Mouse (Mus musculus) hindbrain, postnatal 0 days (tissue): ENCODE results near the gene Slc38a9. TPM values are rescaled to one million over a fixed set of nuclear protein-coding genes. Genes with fewer than 3 reads are reported as not detected.
A peak's percentile ranks its signal among the peaks of the same experiment; 100 is the strongest.

Source experiments
- ATAC-seq: fragments of 200-750 bp; cut with Nextera tagmentation; 2 replicates; pipeline ENCODE4 v1.8.0; 2017; ENCODE audit warnings: mild to moderate bottlenecking, moderate TSS enrichment, moderate library complexity
- DNase-seq: peaks from one replicate; pipeline ENCODE4 v3.0.0-alpha.2; 2015; ENCODE audit warnings: low spot score
- H3K27ac ChIP-seq: fragments of 300-500 bp; sonication (generic); 2 replicates; pipeline ENCODE4 v1.5.1; 2014; ENCODE audit warnings: mild to moderate bottlenecking
- H3K27me3 ChIP-seq: fragments of 300-500 bp; sonication (generic); 2 replicates; pipeline ENCODE4 v1.6.1; 2014; ENCODE audit warnings: low read length, mixed read lengths; ENCODE audit not compliant: insufficient read depth
- H3K36me3 ChIP-seq: fragments of 300-500 bp; sonication (generic); 2 replicates; pipeline ENCODE4 v1.6.1; 2014; ENCODE audit warnings: low read length, mixed read lengths; ENCODE audit not compliant: insufficient read depth
- H3K4me1 ChIP-seq: fragments of 300-500 bp; sonication (generic); 2 replicates; pipeline ENCODE4 v1.6.1; 2014; ENCODE audit warnings: antibody characterized with exemption, low read length, mixed read lengths; ENCODE audit not compliant: insufficient read depth
- H3K4me2 ChIP-seq: fragments of 300-500 bp; sonication (generic); 2 replicates; pipeline ENCODE4 v1.6.1; 2014; ENCODE audit warnings: low read depth, mild to moderate bottlenecking, low read length, moderate library complexity, mixed read lengths
- H3K4me3 ChIP-seq: fragments of 300-500 bp; sonication (generic); 2 replicates; pipeline ENCODE4 v1.5.1; 2014; ENCODE audit warnings: low read length
- H3K9ac ChIP-seq: fragments of 300-500 bp; sonication (generic); replicated peaks from 2 replicates; pipeline ENCODE4 v1.6.1; 2014; ENCODE audit warnings: mild to moderate bottlenecking, low read length, moderate library complexity, mixed read lengths
- H3K9me3 ChIP-seq: fragments of 300-500 bp; sonication (generic); 2 replicates; pipeline ENCODE4 v1.6.1; 2016; ENCODE audit warnings: low read length, mixed read lengths
- CTCF ChIP-seq: IDR thresholded peaks from 2 replicates; pipeline ENCODE4 v1.5.1; 2016; ENCODE audit warnings: antibody characterized with exemption, control low read depth, low read depth
- WGBS: fragments of 180-500 bp; shearing (Covaris S2); extraction: QIAGEN DNeasy Blood & Tissue Kit; methylation state at CpG from one replicate; pipeline ENCODE4 v1.1.7; 2014; 5-methylcytosine and 5-hydroxymethylcytosine counted together
- polyA plus RNA-seq: library from polyadenylated mRNA; unstranded; fragments of >200 nt; fragmentation: Nextera tagmentation; extraction: Ambion mirVana; gene quantifications from 2 replicates; pipeline ENCODE4 v1.2.1, GENCODE M21; 2015
- total RNA-seq: library from RNA; depleted of rRNA; stranded (reverse); fragments of >200 nt; gene quantifications from 2 replicates; pipeline ENCODE4 v1.2.3, GENCODE M21; 2014

Gene Slc38a9
- total and polyA plus RNA-seq, 2 experiments from 2014 or later, result 8.1 to 9.7 TPM

GRCm38 (mm10) chr13:112745936-112746694, 85.6 kb downstream of the Slc38a9 start:
- DNase-seq, result no peak
- WGBS, result 72% methylated on average over 5 of the region's 5 CpGs
- H3K27ac ChIP-seq, result no peak overlapping the region
- no peak for TF ChIP-seq CTCF
- no peak overlapping the region for H3K4me2 ChIP-seq
- no peaks in the 10 kb centered on the region for H3K27me3 ChIP-seq
- ATAC-seq, result no peak
- H3K4me3 ChIP-seq, result no peak overlapping the region
- no peaks in the 10 kb centered on the region for H3K4me1 ChIP-seq
- no peak overlapping the region for H3K9ac ChIP-seq
- no peaks in the 10 kb centered on the region for H3K36me3 ChIP-seq
- H3K9me3 ChIP-seq, result no peaks in the 10 kb centered on the region

DNA sequence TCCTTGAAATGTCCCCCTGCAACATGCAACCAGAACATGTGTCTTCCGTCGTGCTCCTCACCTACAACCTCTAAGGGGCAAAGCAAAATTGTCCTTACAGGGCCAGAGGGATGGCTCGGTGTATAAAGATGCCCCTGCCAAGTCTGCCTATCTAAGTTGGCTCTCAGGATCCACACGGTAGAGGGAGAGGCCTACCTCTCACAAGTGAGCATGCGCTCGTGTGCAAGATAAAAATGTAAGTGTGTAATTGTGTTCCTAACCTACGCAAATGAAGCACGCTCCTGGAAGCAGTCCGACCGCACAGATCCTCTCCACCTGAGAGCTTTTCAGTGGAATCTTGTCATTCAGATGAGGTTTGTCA, 86.1 kb downstream of the Slc38a9 start:
- no peak for TF ChIP-seq CTCF
- no peaks in the 10 kb centered on the region for H3K9me3 ChIP-seq
- 86% methylated on average over 10 of the region's 10 CpGs for WGBS
- H3K27ac ChIP-seq, result no peak overlapping the region
- no peak for ATAC-seq
- no peak overlapping the region for H3K4me3 ChIP-seq
- no peak overlapping the region for H3K4me2 ChIP-seq
- DNase-seq, result no peak
- no peak overlapping the region for H3K9ac ChIP-seq
- no peaks in the 10 kb centered on the region for H3K27me3 ChIP-seq
- H3K4me1 ChIP-seq, result no peaks in the 10 kb centered on the region
- H3K36me3 ChIP-seq, result no peaks in the 10 kb centered on the region

- 87% methylated on average over 6 of the region's 6 CpGs for WGBS
- TF ChIP-seq CTCF, result no peak
- H3K4me1 ChIP-seq, result no peaks in the 10 kb centered on the region
- H3K4me2 ChIP-seq, result no peak overlapping the region
- DNase-seq (no peak), ATAC-seq (no peak)
- no peak overlapping the region for H3K9ac ChIP-seq
- H3K27ac ChIP-seq, result no peak overlapping the region
- no peak overlapping the region for H3K4me3 ChIP-seq
- H3K27me3 ChIP-seq, result no peaks in the 10 kb centered on the region
- no peaks in the 10 kb centered on the region for H3K36me3 ChIP-seq
- no peaks in the 10 kb centered on the region for H3K9me3 ChIP-seq
These were observed 87.4 kb downstream of the Slc38a9 start for GRCm38 (mm10) chr13:112747808-112748430.

DNA sequence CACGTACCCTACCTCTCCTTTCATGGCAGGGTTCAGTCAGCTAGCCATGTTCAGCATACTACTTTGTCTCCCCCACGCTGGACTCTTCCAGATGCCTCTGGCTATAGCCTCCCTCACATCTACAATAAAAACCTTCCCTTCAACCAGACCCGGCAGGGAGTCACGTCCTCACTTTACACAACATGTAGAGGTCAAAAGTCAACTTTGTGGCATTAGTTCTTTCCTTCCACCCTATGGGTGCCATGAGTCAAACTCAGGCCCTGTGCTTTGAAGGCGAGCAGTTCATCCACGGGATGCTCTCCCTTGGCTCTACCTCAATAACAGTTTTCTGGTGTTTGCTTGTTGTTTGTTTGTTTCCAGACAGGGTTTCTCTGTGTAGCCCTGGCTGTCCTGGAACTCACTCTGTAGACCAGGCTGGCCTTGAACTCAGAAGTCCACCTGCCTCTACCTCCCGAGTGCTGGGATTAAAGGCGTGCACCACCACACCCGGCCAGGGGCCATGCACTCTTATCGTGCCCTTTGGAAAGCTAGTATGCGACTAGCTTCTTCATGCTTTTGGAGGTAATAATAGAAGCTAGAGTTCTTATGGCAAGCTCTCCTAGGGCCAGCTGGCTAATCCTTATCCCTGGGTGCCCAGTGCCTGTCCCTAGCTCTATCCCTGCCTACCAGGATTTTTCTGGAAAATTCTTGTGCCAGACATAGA, 88.4 kb downstream of the Slc38a9 start:
- H3K4me1 ChIP-seq, result no peaks in the 10 kb centered on the region
- DNase-seq (no peak), ATAC-seq (no peak)
- WGBS, result 90% methylated on average over 11 of the region's 11 CpGs
- H3K27ac ChIP-seq, result no peak overlapping the region
- H3K4me3 ChIP-seq, result no peak overlapping the region
- TF ChIP-seq CTCF, result no peak
- H3K9ac ChIP-seq, result no peak overlapping the region
- no peaks in the 10 kb centered on the region for H3K36me3 ChIP-seq
- H3K4me2 ChIP-seq, result no peak overlapping the region
- no peaks in the 10 kb centered on the region for H3K9me3 ChIP-seq
- no peaks in the 10 kb centered on the region for H3K27me3 ChIP-seq

- no peak for TF ChIP-seq CTCF
- ATAC-seq, result no peak
- H3K9me3 ChIP-seq, result no peaks in the 10 kb centered on the region
- no peaks in the 10 kb centered on the region for H3K36me3 ChIP-seq
- WGBS, result 89% methylated on average over 2 of the region's 2 CpGs
- no peaks in the 10 kb centered on the region for H3K4me1 ChIP-seq
- no peak for DNase-seq
- no peak overlapping the region for H3K27ac ChIP-seq
- no peak overlapping the region for H3K9ac ChIP-seq
- no peak overlapping the region for H3K4me2 ChIP-seq
- no peak overlapping the region for H3K4me3 ChIP-seq
- no peaks in the 10 kb centered on the region for H3K27me3 ChIP-seq
These were observed 89.3 kb downstream of the Slc38a9 start for GRCm38 (mm10) chr13:112749881-112750280.

DNA sequence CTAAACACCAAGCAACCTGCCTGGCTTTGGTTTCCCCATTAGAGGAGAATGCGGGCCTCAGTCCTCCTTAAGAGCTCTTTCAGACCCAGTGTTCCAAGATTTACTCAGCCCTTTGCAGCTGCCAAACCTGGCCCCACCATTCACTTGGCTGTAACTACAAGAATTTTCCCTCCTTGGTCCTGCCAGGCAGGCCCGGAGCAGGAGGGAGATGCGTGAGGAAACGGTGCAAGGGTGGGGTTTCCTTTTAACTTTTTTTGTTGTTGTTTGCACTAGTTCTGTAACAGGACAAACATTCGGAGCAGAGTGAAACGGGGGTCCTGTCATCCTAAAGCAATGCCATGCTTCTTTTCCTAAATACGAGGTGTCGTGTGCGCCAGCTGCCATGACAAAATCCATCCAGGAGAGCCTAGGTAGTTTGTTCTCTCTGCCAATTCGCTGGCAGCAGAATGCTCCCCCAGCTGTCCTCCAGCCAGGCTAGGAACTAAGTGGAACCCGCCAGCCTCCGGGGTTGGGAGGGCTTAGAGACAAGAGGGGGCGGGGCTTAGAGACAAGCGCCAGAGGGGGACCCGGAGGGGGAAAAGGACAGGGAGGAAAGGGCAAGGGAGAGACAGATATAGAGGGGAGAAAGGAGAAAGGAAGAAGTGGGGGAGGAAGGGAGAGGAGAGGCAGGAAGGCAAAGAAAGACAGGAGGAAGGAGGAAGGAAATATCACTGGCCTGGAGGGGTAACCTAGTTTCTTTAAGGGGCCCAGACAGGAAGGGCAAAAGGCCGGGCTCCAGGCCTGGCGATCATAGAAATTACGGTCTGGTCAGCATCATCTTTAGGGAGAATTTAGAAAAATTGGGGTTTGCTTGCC, 91.1 kb downstream of the Slc38a9 start:
- peak; percentile 66 for ATAC-seq

More for the DNA sequence above, 91.1 kb downstream of the Slc38a9 start:
- TF ChIP-seq CTCF, result no peak
- Histone ChIP-seq H3K4me2 (peak overlapping the region; percentile 39), H3K9me3 (no peaks in the 10 kb centered on the region), H3K9ac (no peak overlapping the region), H3K4me1 (no peaks in the 10 kb centered on the region), H3K4me3 (no peak overlapping the region), H3K36me3 (no peaks in the 10 kb centered on the region), H3K27me3 (no peaks in the 10 kb centered on the region), H3K27ac (peak overlapping the region; percentile 1; the same call in 1 of the 2 replicates)
- peak; percentile 76 for DNase-seq
- 27% methylated on average over 18 of the region's 18 CpGs for WGBS
